Mouse (Mus musculus) heart, postnatal 0 days (tissue): Measurements from ENCODE around the gene Selenot.

Experiments
- CTCF ChIP-seq: IDR thresholded peaks from 2 replicates; pipeline ENCODE4 v1.5.1; 2016; ENCODE audit warnings: antibody characterized with exemption, control low read depth, low read depth
- EP300 ChIP-seq: IDR thresholded peaks from 2 replicates; pipeline ENCODE4 v1.6.1; 2016; ENCODE audit warnings: antibody characterized with exemption, low read depth

DNA sequence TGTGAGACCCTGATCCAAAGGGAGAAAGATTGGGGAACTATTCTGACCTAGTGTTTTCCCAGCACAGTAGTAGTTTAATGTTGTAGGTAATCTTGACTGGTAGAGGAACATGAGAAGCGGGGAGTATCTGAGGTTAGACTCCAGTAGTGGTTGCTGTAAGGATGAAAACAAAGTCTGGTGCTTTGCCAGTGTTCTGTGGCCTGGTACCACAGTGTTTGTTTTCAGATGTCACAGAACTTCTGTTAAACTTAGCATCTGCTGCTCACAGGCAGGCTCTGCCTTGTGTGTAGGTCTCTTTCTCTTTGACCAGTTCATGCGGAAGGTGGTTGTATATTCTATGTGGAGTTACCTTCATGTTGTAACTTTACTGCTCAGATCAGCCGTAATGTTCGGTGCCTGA, 5.1 kb downstream of the Selenot start:
- no peak for TF ChIP-seq CTCF
- TF ChIP-seq EP300 = no peak
